Mouse (Mus musculus): ENCODE measurements at regions not wholly inside any gene's neighbourhood (a gene's known extent, or its start where the extent isn't known, plus 50 kb on each side); places are given as distances from the start of the nearest gene placed in this dataset.

DNA sequence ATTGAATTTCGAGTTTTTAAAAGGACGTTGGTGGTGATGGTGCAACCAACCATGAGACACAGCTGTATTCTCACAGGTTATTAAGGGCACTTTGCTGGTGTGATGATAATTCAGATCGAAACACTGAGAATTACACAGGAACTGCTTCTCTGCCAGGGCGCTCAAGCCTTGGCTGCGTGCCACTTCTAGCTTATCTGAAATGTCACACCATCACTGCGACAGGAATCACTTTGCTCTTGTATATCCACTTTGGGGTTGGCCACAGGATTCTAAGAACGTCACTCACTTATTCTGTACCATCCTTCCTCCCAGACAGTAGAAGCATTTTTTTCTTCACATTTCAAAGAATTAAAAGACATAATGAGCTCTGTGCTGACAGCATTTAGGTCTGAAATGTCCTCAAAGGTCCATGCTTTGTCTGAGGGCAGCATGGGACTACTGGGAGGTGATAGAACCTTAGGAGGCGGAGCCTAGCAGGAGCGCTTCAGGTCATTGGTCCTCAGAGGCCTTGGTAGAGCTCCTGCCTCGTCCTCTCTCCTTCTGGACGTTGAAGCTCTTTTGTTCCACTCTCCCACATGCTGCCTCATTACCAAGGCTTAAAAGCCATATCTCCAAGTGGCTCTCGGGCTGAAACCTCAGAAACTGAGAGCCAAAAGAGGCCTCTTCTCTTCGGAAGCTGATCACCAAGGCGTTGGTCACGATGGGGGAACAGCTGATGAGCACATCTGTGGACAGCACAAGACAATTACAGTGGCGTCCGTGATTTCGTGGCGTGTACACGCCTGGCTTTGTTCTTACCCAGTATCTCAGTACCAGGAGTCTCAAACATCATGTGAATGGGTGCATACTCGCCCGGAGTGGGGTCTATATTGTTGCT lies 167.7 kb downstream of the Enc1 start:
- Histone ChIP-seq H3K36me3 (replicated peaks; ENCODE audit: control insufficient read depth, insufficient read depth, low read depth) (no peaks in the 10 kb centered on the region), H3K9ac (replicated peaks) (no peak overlapping the region), H3K4me2 (ENCODE audit: low read depth) (no peak overlapping the region), H3K27me3 (ENCODE audit: control insufficient read depth, insufficient read depth, low read length) (no peaks in the 10 kb centered on the region), H3K4me1 (replicated peaks; ENCODE audit: control insufficient read depth in 2 of 2, insufficient read depth in 2 of 2, low read length in 1 of 2) (peaks cover 0 to 2% of the 10 kb centered on the region in 2 experiments; a peak in 2 of 4 replicates), H3K9me3 (ENCODE audit: control insufficient read depth, low read length) (no peaks in the 10 kb centered on the region), H3K27ac (no peak overlapping the region), H3K4me3 (ENCODE audit: insufficient read depth in 1 of 2, low read depth in 2 of 2, low read length in 2 of 2) (no peak overlapping the region)
- 54% methylated on average over 22 of the region's 22 CpGs for WGBS (ENCODE audit: insufficient replicate concordance)
- no peak for TF ChIP-seq EP300 (IDR thresholded peaks at IDR 0.05; ENCODE audit: low read depth)
- no peak for TF ChIP-seq CTCF (IDR thresholded peaks at IDR 0.05; ENCODE audit: low read depth)
- DNase-seq (ENCODE audit: low read depth in 3 of 3, low spot score in 3 of 3) (no peak), ATAC-seq (ENCODE audit: insufficient read depth) (no peak)

DNA sequence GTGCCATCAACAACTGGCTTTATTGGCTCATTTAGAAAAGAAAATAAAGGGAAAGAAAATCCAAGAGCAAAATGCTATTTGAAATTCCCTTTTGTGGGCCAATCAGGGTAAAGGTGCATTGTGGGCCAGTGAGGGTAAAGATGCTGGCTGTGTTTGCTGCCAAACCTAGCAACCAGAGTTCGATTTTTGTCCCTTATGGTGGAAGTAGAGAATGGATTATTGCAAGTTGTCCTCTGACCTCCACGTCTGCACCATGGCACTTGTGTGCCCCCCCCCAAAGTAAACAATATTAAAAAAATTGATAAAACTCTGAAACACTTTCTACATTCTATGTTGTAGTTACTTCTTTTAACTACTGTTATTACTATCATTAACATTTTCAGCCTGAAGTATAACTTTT lies 166.9 kb downstream of the Enc1 start:
- TF ChIP-seq EP300 (IDR thresholded peaks at IDR 0.05; ENCODE audit: low read depth) (no peak), CTCF (IDR thresholded peaks at IDR 0.05; ENCODE audit: low read depth) (no peak)
- Histone ChIP-seq H3K27me3 (ENCODE audit: control insufficient read depth, insufficient read depth, low read length) (no peaks in the 10 kb centered on the region), H3K4me2 (ENCODE audit: low read depth) (no peak overlapping the region), H3K9me3 (ENCODE audit: control insufficient read depth, low read length) (no peaks in the 10 kb centered on the region), H3K9ac (replicated peaks) (no peak overlapping the region), H3K4me1 (replicated peaks; ENCODE audit: control insufficient read depth in 2 of 2, insufficient read depth in 2 of 2, low read length in 1 of 2) (peaks cover 0 to 2% of the 10 kb centered on the region in 2 experiments; a peak in 2 of 4 replicates), H3K36me3 (replicated peaks; ENCODE audit: control insufficient read depth, insufficient read depth, low read depth) (no peaks in the 10 kb centered on the region), H3K4me3 (ENCODE audit: insufficient read depth in 1 of 2, low read depth in 2 of 2, low read length in 2 of 2) (no peak overlapping the region), H3K27ac (no peak overlapping the region)
- WGBS (ENCODE audit: insufficient replicate concordance): 32% methylated on average over 2 of the region's 2 CpGs
- ATAC-seq (ENCODE audit: insufficient read depth) (no peak), DNase-seq (ENCODE audit: low read depth in 3 of 3, low spot score in 3 of 3) (no peak)

DNA sequence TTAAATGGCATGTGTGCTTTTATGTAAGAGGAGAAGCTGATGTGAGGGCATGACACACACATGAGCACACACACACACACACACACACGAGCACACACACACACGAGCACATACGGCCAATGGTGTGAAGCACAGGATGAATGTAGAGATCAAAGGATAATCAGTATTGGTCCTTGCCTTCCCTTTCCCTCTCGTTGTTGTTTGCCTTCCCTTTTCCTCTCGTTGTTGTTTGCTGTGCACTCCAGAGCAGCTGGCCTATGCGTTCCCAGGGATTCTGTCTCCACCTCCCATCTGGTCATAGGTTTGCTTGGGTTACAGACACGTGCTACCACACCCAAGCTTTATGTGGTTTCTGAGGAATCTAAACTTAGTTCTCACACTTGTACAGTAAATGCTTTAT lies 165.8 kb downstream of the Enc1 start:
- 29% methylated on average over 7 of the region's 7 CpGs for WGBS (ENCODE audit: insufficient replicate concordance)
- no peak overlapping the region for H3K27ac ChIP-seq
- TF ChIP-seq EP300 (IDR thresholded peaks at IDR 0.05; ENCODE audit: low read depth): no peak
- no peak for TF ChIP-seq CTCF (IDR thresholded peaks at IDR 0.05; ENCODE audit: low read depth)
- H3K9me3 ChIP-seq (ENCODE audit: control insufficient read depth, low read length): no peaks in the 10 kb centered on the region
- H3K4me3 ChIP-seq (ENCODE audit: insufficient read depth in 1 of 2, low read depth in 2 of 2, low read length in 2 of 2): no peak overlapping the region
- ATAC-seq (ENCODE audit: insufficient read depth) (no peak), DNase-seq (ENCODE audit: low read depth in 3 of 3, low spot score in 3 of 3) (no peak)
- H3K27me3 ChIP-seq (ENCODE audit: control insufficient read depth, insufficient read depth, low read length): no peaks in the 10 kb centered on the region
- H3K36me3 ChIP-seq (replicated peaks; ENCODE audit: control insufficient read depth, insufficient read depth, low read depth): no peaks in the 10 kb centered on the region
- H3K4me2 ChIP-seq (ENCODE audit: low read depth): no peak overlapping the region
- H3K9ac ChIP-seq (replicated peaks): no peak overlapping the region
- peaks cover 0 to 2% of the 10 kb centered on the region in 2 experiments; a peak in 2 of 4 replicates for H3K4me1 ChIP-seq (replicated peaks; ENCODE audit: control insufficient read depth in 2 of 2, insufficient read depth in 2 of 2, low read length in 1 of 2)

DNA sequence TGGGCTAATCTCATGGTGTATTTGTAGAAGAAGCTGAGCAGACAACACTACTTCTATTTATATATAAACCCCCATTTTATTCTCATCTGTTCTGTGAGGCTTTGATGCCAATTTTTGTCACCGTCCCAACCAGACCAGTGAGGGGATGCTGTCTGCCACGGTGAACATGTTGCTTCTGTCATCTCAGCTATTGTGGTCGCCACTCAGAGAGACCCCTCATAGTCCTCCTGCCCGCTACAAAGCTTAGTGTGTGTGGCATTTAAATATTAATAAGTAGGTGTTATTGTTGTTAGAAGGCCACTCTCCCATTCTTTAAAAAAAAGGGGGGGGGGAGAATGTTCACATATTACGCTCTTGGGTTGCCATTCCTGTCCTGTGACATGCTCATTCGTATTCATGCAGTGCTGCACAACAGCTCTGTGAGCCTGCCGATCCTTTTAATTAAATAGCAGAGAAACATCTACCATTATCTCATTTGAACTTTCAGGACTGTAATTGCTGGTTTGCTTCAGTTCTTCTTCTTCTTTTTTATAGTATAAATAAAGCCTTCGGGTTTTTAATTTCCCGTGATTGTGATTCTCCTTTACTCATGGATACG lies 161.4 kb downstream of the Enc1 start:
- Histone ChIP-seq H3K27me3 (ENCODE audit: control insufficient read depth, insufficient read depth, low read length) (no peaks in the 10 kb centered on the region), H3K27ac (no peak overlapping the region), H3K4me1 (replicated peaks; ENCODE audit: control insufficient read depth in 2 of 2, insufficient read depth in 2 of 2, low read length in 1 of 2) (no peaks in the 10 kb centered on the region; a peak in 1 of 4 replicates), H3K36me3 (replicated peaks; ENCODE audit: control insufficient read depth, insufficient read depth, low read depth) (no peaks in the 10 kb centered on the region), H3K9me3 (ENCODE audit: control insufficient read depth, low read length) (no peaks in the 10 kb centered on the region), H3K4me3 (ENCODE audit: insufficient read depth in 1 of 2, low read depth in 2 of 2, low read length in 2 of 2) (no peak overlapping the region), H3K4me2 (ENCODE audit: low read depth) (no peak overlapping the region), H3K9ac (replicated peaks) (no peak overlapping the region)
- TF ChIP-seq CTCF (IDR thresholded peaks at IDR 0.05; ENCODE audit: low read depth) (no peak), EP300 (IDR thresholded peaks at IDR 0.05; ENCODE audit: low read depth) (no peak)
- 69% methylated on average over 10 of the region's 10 CpGs for WGBS (ENCODE audit: insufficient replicate concordance)
- ATAC-seq (ENCODE audit: insufficient read depth): no peak
- DNase-seq (ENCODE audit: low read depth in 3 of 3, low spot score in 3 of 3): no peak

DNA sequence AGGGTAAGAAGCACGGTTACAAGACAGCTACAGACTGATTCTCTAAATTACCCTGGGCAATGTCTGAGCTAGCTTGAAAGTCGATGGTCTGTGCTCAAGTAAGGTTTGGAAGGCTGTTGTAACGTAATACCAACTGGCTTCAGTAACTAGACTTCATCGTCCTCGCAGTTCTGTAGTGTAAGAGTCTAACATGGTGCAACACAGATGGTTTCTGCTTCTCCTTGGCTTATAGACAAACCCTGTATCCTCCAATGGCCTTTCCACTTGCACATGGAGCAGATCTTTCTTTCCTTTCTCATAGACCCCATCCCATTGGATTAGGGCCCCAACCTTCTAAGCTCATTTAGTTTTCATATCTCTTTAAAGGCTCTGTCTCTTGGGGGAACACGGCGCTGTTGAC lies 160.7 kb downstream of the Enc1 start:
- TF ChIP-seq EP300 (IDR thresholded peaks at IDR 0.05; ENCODE audit: low read depth) (no peak), CTCF (IDR thresholded peaks at IDR 0.05; ENCODE audit: low read depth) (no peak)
- DNase-seq (ENCODE audit: low read depth in 3 of 3, low spot score in 3 of 3): no peak

More for the DNA sequence above, 160.7 kb downstream of the Enc1 start:
- H3K9me3 ChIP-seq (ENCODE audit: control insufficient read depth, low read length): no peaks in the 10 kb centered on the region
- H3K27me3 ChIP-seq (ENCODE audit: control insufficient read depth, insufficient read depth, low read length): no peaks in the 10 kb centered on the region
- no peak overlapping the region for H3K27ac ChIP-seq
- no peaks in the 10 kb centered on the region for H3K36me3 ChIP-seq (replicated peaks; ENCODE audit: control insufficient read depth, insufficient read depth, low read depth)
- no peak overlapping the region for H3K4me2 ChIP-seq (ENCODE audit: low read depth)
- H3K9ac ChIP-seq (replicated peaks): no peak overlapping the region
- no peak for ATAC-seq (ENCODE audit: insufficient read depth)
- H3K4me1 ChIP-seq (replicated peaks; ENCODE audit: control insufficient read depth in 2 of 2, insufficient read depth in 2 of 2, low read length in 1 of 2): no peaks in the 10 kb centered on the region; a peak in 1 of 4 replicates
- WGBS (ENCODE audit: insufficient replicate concordance): 71% methylated on average over 7 of the region's 7 CpGs
- H3K4me3 ChIP-seq (ENCODE audit: insufficient read depth in 1 of 2, low read depth in 2 of 2, low read length in 2 of 2): no peak overlapping the region

Measured in liver, embryonic 14.5 days (tissue).